Mouse (Mus musculus) myocyte (in vitro differentiated cells): ENCODE data around the gene Tfeb.

Experiments used
- CEBPB ChIP-seq: IDR thresholded peaks from 2 replicates; pipeline ENCODE4 v1.6.1; 2011; ENCODE audit warnings: mild to moderate bottlenecking, moderate library complexity; ENCODE audit not compliant: poor library complexity, insufficient read depth, severe bottlenecking
- E2F4 ChIP-seq: IDR thresholded peaks from one replicate; pipeline ENCODE4 v1.6.1; 2011; ENCODE audit warnings: mild to moderate bottlenecking, control low read depth, moderate library complexity; ENCODE audit not compliant: insufficient read depth
- MAX ChIP-seq: IDR thresholded peaks from one replicate; pipeline ENCODE4 v1.6.1; 2011; ENCODE audit warnings: low read depth, mild to moderate bottlenecking, control low read depth
- POLR2A ChIP-seq: IDR thresholded peaks from one replicate; pipeline ENCODE4 v1.6.1; 2011; ENCODE audit warnings: low read depth, mild to moderate bottlenecking, control low read depth, moderate library complexity; ENCODE audit not compliant: insufficient read length
- POLR2AphosphoS2 ChIP-seq: IDR thresholded peaks from one replicate; pipeline ENCODE4 v1.6.1; 2011; ENCODE audit warnings: low read depth, control low read depth; ENCODE audit not compliant: insufficient read length
- USF1 ChIP-seq: IDR thresholded peaks from one replicate; pipeline ENCODE4 v1.6.1; 2011; ENCODE audit warnings: low read depth, mild to moderate bottlenecking, control low read depth, moderate library complexity

DNA sequence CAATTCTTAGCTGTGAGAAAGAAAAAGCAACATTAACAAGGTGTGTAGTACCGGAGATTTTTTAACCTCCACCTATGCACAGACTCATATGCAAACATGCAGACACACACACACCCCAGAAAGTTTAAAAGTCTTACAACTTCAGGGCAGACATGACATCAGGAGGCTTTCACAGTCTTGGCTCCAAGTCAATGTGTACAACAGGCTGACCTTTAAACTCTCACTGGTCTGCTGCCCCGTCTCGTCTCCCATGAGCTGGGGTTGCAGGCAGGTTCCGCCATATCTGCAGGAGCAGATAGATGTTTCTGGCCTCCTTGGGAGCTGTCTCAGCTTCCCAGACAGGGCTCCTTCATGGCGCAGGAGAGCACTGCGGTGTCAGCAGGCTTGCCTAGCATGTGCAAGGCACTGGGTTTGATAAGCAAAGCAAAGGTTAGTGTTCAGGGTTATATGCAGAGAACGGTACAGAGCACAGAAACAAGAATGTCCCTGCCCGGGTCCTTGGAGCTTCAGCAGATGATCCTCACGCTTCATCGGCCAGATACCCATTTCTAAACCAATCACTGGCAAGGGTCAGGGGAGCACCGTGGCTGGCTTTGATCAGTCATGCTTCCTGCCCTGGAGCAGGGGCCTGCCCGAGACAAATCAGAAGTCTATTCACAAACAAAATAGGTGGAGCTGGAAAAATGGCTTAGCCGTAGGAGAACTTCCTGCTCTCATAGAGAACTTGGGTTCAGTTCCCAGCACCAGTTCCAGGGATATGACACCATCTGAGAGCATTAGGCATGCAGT, 68.4 kb downstream of the Tfeb start:
- TF ChIP-seq POLR2A (no peak), E2F4 (no peak), CEBPB (no peak), POLR2AphosphoS2 (no peak), USF1 (no peak), MAX (no peak)
